Mouse (Mus musculus): Measurements from ENCODE around the gene Tmem115. TPM values are rescaled to one million over a fixed set of nuclear protein-coding genes. Genes with fewer than 3 reads are reported as not detected.

Tmem115 gene
- total RNA-seq, 1 experiment: 42.3 TPM

DNA sequence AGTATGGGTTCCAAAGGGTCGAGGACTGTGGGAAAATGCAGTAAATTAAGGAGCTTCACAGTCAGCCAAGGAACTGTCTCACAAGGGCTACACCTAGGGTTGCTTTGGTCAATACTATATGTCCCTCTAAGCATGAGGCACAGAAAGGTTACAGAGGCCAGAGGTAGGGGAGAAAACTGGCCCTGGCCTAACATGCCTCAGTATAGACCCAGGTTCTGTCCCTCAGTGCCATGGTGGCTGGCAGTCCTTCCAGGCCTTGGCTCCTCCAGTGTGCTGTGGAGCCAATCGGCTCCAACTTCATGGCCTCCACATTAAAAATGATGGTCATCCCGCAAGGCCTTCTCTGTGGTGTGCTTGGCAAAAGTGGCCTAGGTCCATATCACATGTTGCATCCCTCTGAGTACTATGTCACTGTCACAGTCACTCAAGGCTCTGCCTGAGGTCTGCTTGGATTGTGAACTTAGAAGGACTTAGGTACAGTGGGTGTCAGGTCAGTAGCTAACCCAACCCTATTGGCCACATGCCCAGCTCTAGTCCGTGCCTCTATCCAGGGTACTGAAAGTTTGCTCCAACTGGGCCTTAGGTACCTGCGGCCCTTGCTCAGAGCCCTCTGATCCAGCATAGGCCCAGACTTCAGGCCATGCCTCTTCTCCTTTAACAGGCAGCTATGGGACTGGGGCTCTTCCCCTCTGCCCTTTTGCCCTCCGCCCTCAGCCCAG lies 47.1 kb upstream of the Tmem115 start:
- Histone ChIP-seq H3K27ac (ENCODE audit: insufficient read depth, low read depth, low read length, poor library complexity, severe bottlenecking) (no peak overlapping the region), H3K36me3 (ENCODE audit: control insufficient read depth, insufficient read depth, low read length, poor library complexity, severe bottlenecking) (no peaks in the 10 kb centered on the region), H3K4me1 (ENCODE audit: control insufficient read depth in 2 of 2, insufficient read depth in 2 of 2, low read length in 2 of 2, poor library complexity in 1 of 2) (peaks cover 0 to 8% of the 10 kb centered on the region in 2 experiments; a peak in 1 of 4 replicates), H3K4me3 (ENCODE audit: insufficient read depth in 1 of 2, low read depth in 1 of 2, low read length in 2 of 2, poor library complexity in 1 of 2, severe bottlenecking in 1 of 2) (no peak overlapping the region), H3K9ac (ENCODE audit: insufficient read depth, low read depth, low read length, poor library complexity, severe bottlenecking) (no peak overlapping the region), H3K9me3 (ENCODE audit: control insufficient read depth, insufficient read depth, low read depth, low read length) (no peaks in the 10 kb centered on the region)
- TF ChIP-seq ZC3H11A (IDR thresholded peaks at IDR 0.05; ENCODE audit: borderline replicate concordance, low read depth, low read length) (no peak), HCFC1 (IDR thresholded peaks at IDR 0.05; ENCODE audit: borderline replicate concordance, insufficient read depth, low read length) (peak; percentile 29; the same call in 1 of the 2 replicates), ZNF384 (IDR thresholded peaks at IDR 0.05; ENCODE audit: low read depth, low read length) (no peak), CHD2 (IDR thresholded peaks at IDR 0.05; ENCODE audit: low read depth, low read length) (no peak)
- no peak for DNase-seq (ENCODE audit: low read depth, low spot score)
- in situ Hi-C loops (cut with MboI; ENCODE audit: low sequenced_read_pairs in 2 of 2, unreplicated experiment in 2 of 2): no loop called here

- no peak for TF ChIP-seq MAFK (IDR thresholded peaks at IDR 0.05; ENCODE audit: insufficient read depth, low read depth, low read length)
- TF ChIP-seq HCFC1 (IDR thresholded peaks at IDR 0.05; ENCODE audit: borderline replicate concordance, insufficient read depth, low read length): no peak
- no peak for TF ChIP-seq ZNF384 (IDR thresholded peaks at IDR 0.05; ENCODE audit: low read depth, low read length)
- no peak for TF ChIP-seq CHD2 (IDR thresholded peaks at IDR 0.05; ENCODE audit: low read depth, low read length)
- TF ChIP-seq ZC3H11A (IDR thresholded peaks at IDR 0.05; ENCODE audit: borderline replicate concordance, low read depth, low read length): no peak
- Histone ChIP-seq H3K9me3 (ENCODE audit: control insufficient read depth, insufficient read depth, low read depth, low read length) (no peaks in the 10 kb centered on the region), H3K27ac (ENCODE audit: insufficient read depth, low read depth, low read length, poor library complexity, severe bottlenecking) (no peak overlapping the region), H3K9ac (ENCODE audit: insufficient read depth, low read depth, low read length, poor library complexity, severe bottlenecking) (no peak overlapping the region), H3K4me3 (ENCODE audit: insufficient read depth in 1 of 2, low read depth in 1 of 2, low read length in 2 of 2, poor library complexity in 1 of 2, severe bottlenecking in 1 of 2) (no peak overlapping the region), H3K4me1 (ENCODE audit: control insufficient read depth in 2 of 2, insufficient read depth in 2 of 2, low read length in 2 of 2, poor library complexity in 1 of 2) (peaks cover 0 to 5% of the 10 kb centered on the region in 2 experiments; a peak in 1 of 4 replicates), H3K36me3 (ENCODE audit: control insufficient read depth, insufficient read depth, low read length, poor library complexity, severe bottlenecking) (no peaks in the 10 kb centered on the region)
- no peak for DNase-seq (ENCODE audit: low read depth, low spot score)
- in situ Hi-C loops (cut with MboI; ENCODE audit: low sequenced_read_pairs in 2 of 2, unreplicated experiment in 2 of 2): no loop called here
These were observed 43.6 kb upstream of the Tmem115 start for GRCm38 (mm10) chr9:107490146-107490545.

DNA sequence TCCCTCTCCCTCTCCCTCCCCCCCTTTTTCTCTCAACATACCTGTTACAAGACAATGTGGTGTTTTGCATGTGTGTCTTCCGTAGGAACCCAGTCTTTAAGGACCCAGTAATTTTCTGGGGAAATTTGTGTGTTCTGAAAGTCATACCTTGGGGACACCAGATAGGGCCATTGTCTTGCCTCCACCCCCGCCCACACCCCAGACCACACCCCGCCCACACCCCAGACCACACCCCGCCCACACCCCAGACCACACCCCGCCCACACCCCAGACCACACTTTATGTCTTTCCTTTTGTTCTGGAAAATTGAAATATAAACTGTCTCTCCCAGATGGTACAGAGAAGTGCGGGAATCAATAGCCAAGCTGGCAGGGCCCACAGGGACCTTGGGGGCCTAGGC lies 43.1 kb upstream of the Tmem115 start:
- Histone ChIP-seq H3K9ac (ENCODE audit: insufficient read depth, low read depth, low read length, poor library complexity, severe bottlenecking) (no peak overlapping the region), H3K4me3 (ENCODE audit: insufficient read depth in 1 of 2, low read depth in 1 of 2, low read length in 2 of 2, poor library complexity in 1 of 2, severe bottlenecking in 1 of 2) (no peak overlapping the region), H3K27ac (ENCODE audit: insufficient read depth, low read depth, low read length, poor library complexity, severe bottlenecking) (no peak overlapping the region), H3K9me3 (ENCODE audit: control insufficient read depth, insufficient read depth, low read depth, low read length) (no peaks in the 10 kb centered on the region), H3K4me1 (ENCODE audit: control insufficient read depth in 2 of 2, insufficient read depth in 2 of 2, low read length in 2 of 2, poor library complexity in 1 of 2) (peaks cover 0 to 4% of the 10 kb centered on the region in 2 experiments; a peak in 1 of 4 replicates), H3K36me3 (ENCODE audit: control insufficient read depth, insufficient read depth, low read length, poor library complexity, severe bottlenecking) (no peaks in the 10 kb centered on the region)
- no peak for DNase-seq (ENCODE audit: low read depth, low spot score)
- TF ChIP-seq CHD2 (IDR thresholded peaks at IDR 0.05; ENCODE audit: low read depth, low read length) (no peak), ZC3H11A (IDR thresholded peaks at IDR 0.05; ENCODE audit: borderline replicate concordance, low read depth, low read length) (no peak), ZNF384 (IDR thresholded peaks at IDR 0.05; ENCODE audit: low read depth, low read length) (no peak), MAFK (IDR thresholded peaks at IDR 0.05; ENCODE audit: insufficient read depth, low read depth, low read length) (no peak), HCFC1 (IDR thresholded peaks at IDR 0.05; ENCODE audit: borderline replicate concordance, insufficient read depth, low read length) (no peak)
- in situ Hi-C loops (cut with MboI; ENCODE audit: low sequenced_read_pairs in 2 of 2, unreplicated experiment in 2 of 2): no loop called here

- no peaks in the 10 kb centered on the region for H3K36me3 ChIP-seq (ENCODE audit: control insufficient read depth, insufficient read depth, low read length, poor library complexity, severe bottlenecking)
- no peak for DNase-seq (ENCODE audit: low read depth, low spot score)
- no peak overlapping the region for H3K27ac ChIP-seq (ENCODE audit: insufficient read depth, low read depth, low read length, poor library complexity, severe bottlenecking)
These were observed 40.2 kb upstream of the Tmem115 start for GRCm38 (mm10) chr9:107493511-107493910.

DNA sequence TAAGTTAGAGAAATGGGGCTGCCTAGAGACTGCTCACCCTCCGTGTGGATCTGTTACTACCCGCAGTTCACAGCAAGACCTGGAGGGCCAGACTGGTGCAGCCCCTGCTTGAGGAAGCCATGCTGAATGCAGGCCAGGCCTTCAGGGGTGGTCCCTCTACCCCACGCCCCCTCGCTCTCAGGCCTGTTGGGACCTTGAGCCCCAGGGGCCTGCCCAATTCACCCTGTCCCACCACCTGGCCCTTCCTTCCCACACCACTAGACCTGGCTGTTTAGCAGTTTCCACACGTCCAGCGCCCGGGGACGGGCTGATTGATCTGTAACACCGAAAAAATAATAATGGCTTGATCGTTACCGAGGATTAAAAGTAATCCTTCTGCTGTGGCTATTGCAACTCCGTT lies 39.5 kb upstream of the Tmem115 start:
- Histone ChIP-seq H3K4me1 (ENCODE audit: control insufficient read depth in 2 of 2, insufficient read depth in 2 of 2, low read length in 2 of 2, poor library complexity in 1 of 2) (no peaks in the 10 kb centered on the region), H3K9ac (ENCODE audit: insufficient read depth, low read depth, low read length, poor library complexity, severe bottlenecking) (no peak overlapping the region), H3K4me3 (ENCODE audit: insufficient read depth in 1 of 2, low read depth in 1 of 2, low read length in 2 of 2, poor library complexity in 1 of 2, severe bottlenecking in 1 of 2) (no peak overlapping the region), H3K27ac (ENCODE audit: insufficient read depth, low read depth, low read length, poor library complexity, severe bottlenecking) (no peak overlapping the region), H3K9me3 (ENCODE audit: control insufficient read depth, insufficient read depth, low read depth, low read length) (no peaks in the 10 kb centered on the region), H3K36me3 (ENCODE audit: control insufficient read depth, insufficient read depth, low read length, poor library complexity, severe bottlenecking) (no peaks in the 10 kb centered on the region)
- in situ Hi-C loops (cut with MboI; ENCODE audit: low sequenced_read_pairs in 2 of 2, unreplicated experiment in 2 of 2): no loop called here
- TF ChIP-seq HCFC1 (IDR thresholded peaks at IDR 0.05; ENCODE audit: borderline replicate concordance, insufficient read depth, low read length): no peak
- no peak for TF ChIP-seq CHD2 (IDR thresholded peaks at IDR 0.05; ENCODE audit: low read depth, low read length)
- no peak for TF ChIP-seq MAFK (IDR thresholded peaks at IDR 0.05; ENCODE audit: insufficient read depth, low read depth, low read length)
- TF ChIP-seq ZC3H11A (IDR thresholded peaks at IDR 0.05; ENCODE audit: borderline replicate concordance, low read depth, low read length): no peak
- no peak for TF ChIP-seq ZNF384 (IDR thresholded peaks at IDR 0.05; ENCODE audit: low read depth, low read length)
- DNase-seq (ENCODE audit: low read depth, low spot score): no peak

More at GRCm38 (mm10) chr9:107493511-107493910, 40.2 kb upstream of the Tmem115 start:
- Histone ChIP-seq H3K9me3 (ENCODE audit: control insufficient read depth, insufficient read depth, low read depth, low read length) (no peaks in the 10 kb centered on the region), H3K4me3 (ENCODE audit: insufficient read depth in 1 of 2, low read depth in 1 of 2, low read length in 2 of 2, poor library complexity in 1 of 2, severe bottlenecking in 1 of 2) (no peak overlapping the region), H3K4me1 (ENCODE audit: control insufficient read depth in 2 of 2, insufficient read depth in 2 of 2, low read length in 2 of 2, poor library complexity in 1 of 2) (no peaks in the 10 kb centered on the region), H3K9ac (ENCODE audit: insufficient read depth, low read depth, low read length, poor library complexity, severe bottlenecking) (no peak overlapping the region)
- in situ Hi-C loops (cut with MboI; ENCODE audit: low sequenced_read_pairs in 2 of 2, unreplicated experiment in 2 of 2): no loop called here
- TF ChIP-seq HCFC1 (IDR thresholded peaks at IDR 0.05; ENCODE audit: borderline replicate concordance, insufficient read depth, low read length): no peak
